Mouse (Mus musculus) liver, postnatal 0 days (tissue): ENCODE measurements around the gene Trex2. TPM values are rescaled to one million over a fixed set of nuclear protein-coding genes. Genes with fewer than 3 reads are reported as not detected.

Experiments used
- ATAC-seq: fragments of 200-750 bp; cut with Nextera tagmentation; 2 replicates; pipeline ENCODE4 v1.8.0; 2017; ENCODE audit warnings: mild to moderate bottlenecking, moderate library complexity
- DNase-seq: peaks from one replicate; pipeline ENCODE4 v3.0.0-alpha.2; 2016
- H3K27ac ChIP-seq: fragments of 300-500 bp; sonication (generic); 2 replicates; pipeline ENCODE4 v1.5.1; 2014; ENCODE audit warnings: antibody characterized with exemption, moderate library complexity, mild to moderate bottlenecking, low read depth
- H3K27me3 ChIP-seq: fragments of 300-500 bp; sonication (generic); 2 replicates; pipeline ENCODE4 v1.6.1; 2014; ENCODE audit warnings: low read length, control low read depth, mixed read lengths; ENCODE audit not compliant: insufficient read depth
- H3K36me3 ChIP-seq: fragments of 300-500 bp; sonication (generic); replicated peaks from 2 replicates; pipeline ENCODE4 v1.6.1; 2014; ENCODE audit warnings: mild to moderate bottlenecking, control low read depth, low read length, moderate library complexity, mixed read lengths; ENCODE audit not compliant: insufficient read depth
- H3K4me1 ChIP-seq: fragments of 300-500 bp; sonication (generic); 2 replicates; pipeline ENCODE4 v1.6.1; 2014; ENCODE audit warnings: antibody characterized with exemption, mild to moderate bottlenecking, control low read depth; ENCODE audit not compliant: insufficient read depth
- H3K4me2 ChIP-seq: fragments of 300-500 bp; sonication (generic); 2 replicates; pipeline ENCODE4 v1.6.1; 2014; ENCODE audit warnings: low read depth, mild to moderate bottlenecking, low read length, moderate library complexity, mixed read lengths
- H3K4me3 ChIP-seq: fragments of 300-500 bp; sonication (generic); 2 replicates; pipeline ENCODE4 v1.5.1; 2014; ENCODE audit warnings: low read depth, low read length
- H3K9ac ChIP-seq: fragments of 300-500 bp; sonication (generic); replicated peaks from 2 replicates; pipeline ENCODE4 v1.6.1; 2014; ENCODE audit warnings: mild to moderate bottlenecking, moderate library complexity
- H3K9me3 ChIP-seq: fragments of 300-500 bp; sonication (generic); 2 replicates; pipeline ENCODE4 v1.6.1; 2016; ENCODE audit warnings: mild to moderate bottlenecking, control low read depth, low read length, mixed read lengths
- CTCF ChIP-seq: sonication (generic); IDR thresholded peaks from 2 replicates; pipeline ENCODE4 v1.5.1; 2016; ENCODE audit warnings: antibody characterized with exemption, low read depth
- EP300 ChIP-seq: IDR thresholded peaks from 2 replicates; pipeline ENCODE4 v1.6.1; 2016; ENCODE audit warnings: antibody characterized with exemption, low read depth, mild to moderate bottlenecking
- WGBS: fragments of 180-500 bp; shearing (Covaris S2); extraction: QIAGEN DNeasy Blood & Tissue Kit; methylation state at CpG from one replicate; pipeline ENCODE4 v1.1.7; 2014; ENCODE audit not compliant: insufficient replicate concordance; 5-methylcytosine and 5-hydroxymethylcytosine counted together
- polyA plus RNA-seq: library from polyadenylated mRNA; unstranded; fragments of >200 nt; fragmentation: Nextera tagmentation; extraction: Ambion mirVana; gene quantifications from 2 replicates; pipeline ENCODE4 v1.2.1, GENCODE M21; 2015

Trex2 gene
- polyA plus RNA-seq, 1 experiment from 2014 or later, result not detected

GRCm38 (mm10) chrX:73451949-73452348 is 16.8 kb upstream of the Trex2 start:
- no peak for TF ChIP-seq EP300
- TF ChIP-seq CTCF, result peak; percentile 74
- Histone ChIP-seq H3K27ac (no peak overlapping the region), H3K4me1 (no peaks in the 10 kb centered on the region), H3K9ac (no peak overlapping the region), H3K36me3 (no peaks in the 10 kb centered on the region; the same call in 1 of the 2 replicates), H3K27me3 (no peaks in the 10 kb centered on the region), H3K4me2 (no peak overlapping the region), H3K4me3 (no peak overlapping the region), H3K9me3 (no peaks in the 10 kb centered on the region)
- 26% methylated on average over 2 of the region's 2 CpGs for WGBS
- DNase-seq (peak; percentile 63), ATAC-seq (no peak)

GRCm38 (mm10) chrX:73441428-73441827 is 6.3 kb upstream of the Trex2 start:
- H3K4me1 ChIP-seq, result no peaks in the 10 kb centered on the region
- no peak for TF ChIP-seq CTCF
- TF ChIP-seq EP300, result no peak
- no peak overlapping the region for H3K4me3 ChIP-seq
- no peaks in the 10 kb centered on the region for H3K9me3 ChIP-seq
- no peak for ATAC-seq
- H3K27ac ChIP-seq, result no peak overlapping the region
- DNase-seq, result no peak
- H3K9ac ChIP-seq, result no peak overlapping the region
- peaks cover 2% of the 10 kb centered on the region; the same call in 1 of the 2 replicates for H3K36me3 ChIP-seq
- H3K27me3 ChIP-seq, result no peaks in the 10 kb centered on the region
- H3K4me2 ChIP-seq, result no peak overlapping the region
- 61% methylated on average over 2 of the region's 2 CpGs for WGBS

- WGBS, result 68% methylated on average over 5 of the region's 5 CpGs
Observed at GRCm38 (mm10) chrX:73432850-73433249, 2.3 kb downstream of the Trex2 start.

GRCm38 (mm10) chrX:73430036-73430435 is 5.1 kb downstream of the Trex2 start:
- 80% methylated on average over 2 of the region's 2 CpGs for WGBS
- H3K9me3 ChIP-seq, result no peaks in the 10 kb centered on the region
- no peaks in the 10 kb centered on the region for H3K36me3 ChIP-seq
- no peaks in the 10 kb centered on the region; the same call in 1 of the 2 replicates for H3K27me3 ChIP-seq
- peak; percentile 46 for TF ChIP-seq CTCF
- TF ChIP-seq EP300, result no peak
- no peak for DNase-seq
- H3K9ac ChIP-seq, result no peak overlapping the region
- no peak overlapping the region for H3K4me3 ChIP-seq
- no peak overlapping the region for H3K27ac ChIP-seq
- ATAC-seq, result no peak
- no peaks in the 10 kb centered on the region for H3K4me1 ChIP-seq
- no peak overlapping the region for H3K4me2 ChIP-seq

More at GRCm38 (mm10) chrX:73432850-73433249, 2.3 kb downstream of the Trex2 start:
- Histone ChIP-seq H3K27me3 (no peaks in the 10 kb centered on the region; the same call in 1 of the 2 replicates), H3K9ac (no peak overlapping the region), H3K9me3 (no peaks in the 10 kb centered on the region), H3K4me3 (no peak overlapping the region), H3K27ac (no peak overlapping the region), H3K4me1 (no peaks in the 10 kb centered on the region), H3K4me2 (no peak overlapping the region), H3K36me3 (no peaks in the 10 kb centered on the region)
- ATAC-seq (no peak), DNase-seq (no peak)
- TF ChIP-seq CTCF, result no peak
- TF ChIP-seq EP300, result no peak

- Histone ChIP-seq H3K4me2 (no peak overlapping the region), H3K9me3 (no peaks in the 10 kb centered on the region), H3K27me3 (peaks cover 7% of the 10 kb centered on the region; the same call in 1 of the 2 replicates), H3K4me1 (no peaks in the 10 kb centered on the region), H3K27ac (no peak overlapping the region), H3K36me3 (no peaks in the 10 kb centered on the region), H3K4me3 (no peak overlapping the region), H3K9ac (no peak overlapping the region)
- 15% methylated on average over 1 of the region's 1 CpGs for WGBS
- no peak for ATAC-seq
- TF ChIP-seq EP300, result no peak
- 0 out of 2 replicates have a peak, but pooled peaks have one; percentile 1 for TF ChIP-seq CTCF
- no peak for DNase-seq
Observed at GRCm38 (mm10) chrX:73412767-73413166, 22.4 kb downstream of the Trex2 start.

- Histone ChIP-seq H3K9me3 (no peaks in the 10 kb centered on the region), H3K36me3 (no peaks in the 10 kb centered on the region), H3K27ac (no peak within 1 kb of the TSS), H3K4me1 (no peaks in the 10 kb centered on the region), H3K4me3 (0 out of 2 replicates have a peak within 1 kb of the TSS, but pooled peaks have one; percentile 16), H3K27me3 (peaks cover 7% of the 10 kb centered on the region; the same call in 1 of the 2 replicates), H3K9ac (no peak within 1 kb of the TSS), H3K4me2 (peak within 1 kb of the TSS; percentile 34; the same call in 1 of the 2 replicates)
- ATAC-seq, result no peak
- TF ChIP-seq EP300, result no peak
- TF ChIP-seq CTCF, result no peak
- WGBS, result 13% methylated on average over 16 of the region's 20 CpGs
- DNase-seq, result no peak
Observed at GRCm38 (mm10) chrX:73410880-73411517, 24.1 kb downstream of the Trex2 start, which contains the start of gene Zfp92. Gene Zfp92, plus strand, starts transcription at chrX:73411096.
